Mouse (Mus musculus) heart, embryonic 12.5 days (tissue): ENCODE results near the gene Ank3. TPM values are rescaled to one million over a fixed set of nuclear protein-coding genes. Genes with fewer than 3 reads are reported as not detected.

Experiments used
- ATAC-seq: fragments of 200-750 bp; cut with Nextera tagmentation; 2 replicates; pipeline ENCODE4 v1.8.0; 2017; ENCODE audit warnings: moderate TSS enrichment, moderate library complexity; ENCODE audit not compliant: insufficient number of reproducible peaks, low FRiP score
- H3K27ac ChIP-seq: fragments of 300-500 bp; sonication (generic); 2 replicates; pipeline ENCODE4 v1.5.1; 2016; ENCODE audit warnings: mild to moderate bottlenecking, moderate library complexity; ENCODE audit not compliant: poor library complexity, severe bottlenecking
- H3K27me3 ChIP-seq: fragments of 300-500 bp; sonication (generic); replicated peaks from 2 replicates; pipeline ENCODE4 v1.6.1; 2016; ENCODE audit warnings: mild to moderate bottlenecking, moderate library complexity
- H3K36me3 ChIP-seq: fragments of 300-500 bp; sonication (generic); 2 replicates; pipeline ENCODE4 v1.6.1; 2016; ENCODE audit warnings: mild to moderate bottlenecking, moderate library complexity
- H3K4me1 ChIP-seq: fragments of 300-500 bp; sonication (generic); replicated peaks from 2 replicates; pipeline ENCODE4 v1.6.1; 2016; ENCODE audit warnings: mild to moderate bottlenecking
- H3K4me2 ChIP-seq: fragments of 300-500 bp; sonication (generic); 2 replicates; pipeline ENCODE4 v1.6.1; 2016; ENCODE audit warnings: mild to moderate bottlenecking, moderate library complexity
- H3K4me3 ChIP-seq: fragments of 300-500 bp; sonication (generic); 2 replicates; pipeline ENCODE4 v1.5.1; 2016; ENCODE audit warnings: mild to moderate bottlenecking
- H3K9ac ChIP-seq: fragments of 300-500 bp; sonication (generic); 2 replicates; pipeline ENCODE4 v1.6.1; 2016; ENCODE audit warnings: mild to moderate bottlenecking, moderate library complexity
- H3K9me3 ChIP-seq: fragments of 300-500 bp; sonication (generic); replicated peaks from 2 replicates; pipeline ENCODE4 v1.6.1; 2016; ENCODE audit warnings: mild to moderate bottlenecking, moderate library complexity
- WGBS: fragments of 180-500 bp; shearing (Covaris S2); methylation state at CpG from one replicate; pipeline ENCODE4 v1.1.7; 2016; 5-methylcytosine and 5-hydroxymethylcytosine counted together
- polyA plus RNA-seq: library from polyadenylated mRNA; unstranded; fragments of >200 nt; fragmentation: Nextera tagmentation; extraction: Ambion mirVana; gene quantifications from 2 replicates; pipeline ENCODE4 v1.2.1, GENCODE M21; 2016

Ank3 gene
- polyA plus RNA-seq, 1 experiment from 2014 or later, result 61.9 TPM

- H3K4me1 ChIP-seq, result no peaks in the 10 kb centered on the region
- 22% methylated on average over 1 of the region's 1 CpGs for WGBS
- H3K36me3 ChIP-seq, result no peaks in the 10 kb centered on the region
- no peak overlapping the region for H3K4me2 ChIP-seq
- no peak overlapping the region for H3K27ac ChIP-seq
- H3K27me3 ChIP-seq, result no peaks in the 10 kb centered on the region
- no peaks in the 10 kb centered on the region for H3K9me3 ChIP-seq
- no peak for ATAC-seq
- H3K4me3 ChIP-seq, result no peak overlapping the region
- H3K9ac ChIP-seq, result no peak overlapping the region
Measured at GRCm38 (mm10) chr10:69476871-69477270, 78.3 kb downstream of the Ank3 start.

GRCm38 (mm10) chr10:69477656-69478055, 79.1 kb downstream of the Ank3 start:
- no peaks in the 10 kb centered on the region for H3K36me3 ChIP-seq
- no peak overlapping the region for H3K4me3 ChIP-seq
- no peak overlapping the region for H3K9ac ChIP-seq
- no peaks in the 10 kb centered on the region for H3K27me3 ChIP-seq
- H3K4me2 ChIP-seq, result no peak overlapping the region
- H3K9me3 ChIP-seq, result no peaks in the 10 kb centered on the region
- no peak overlapping the region for H3K27ac ChIP-seq
- WGBS, result 46% methylated on average over 2 of the region's 2 CpGs
- ATAC-seq, result no peak
- no peaks in the 10 kb centered on the region for H3K4me1 ChIP-seq

GRCm38 (mm10) chr10:69478831-69479230, 80.3 kb downstream of the Ank3 start:
- Histone ChIP-seq H3K4me3 (no peak overlapping the region), H3K9ac (no peak overlapping the region), H3K27ac (no peak overlapping the region), H3K4me1 (no peaks in the 10 kb centered on the region), H3K27me3 (no peaks in the 10 kb centered on the region), H3K36me3 (no peaks in the 10 kb centered on the region), H3K9me3 (no peaks in the 10 kb centered on the region), H3K4me2 (no peak overlapping the region)
- WGBS, result 52% methylated on average over 3 of the region's 3 CpGs
- no peak for ATAC-seq

GRCm38 (mm10) chr10:69485191-69485786, 86.7 kb downstream of the Ank3 start:
- no peak for ATAC-seq

GRCm38 (mm10) chr10:69490182-69490581, 91.6 kb downstream of the Ank3 start:
- Histone ChIP-seq H3K36me3 (no peaks in the 10 kb centered on the region), H3K4me1 (no peaks in the 10 kb centered on the region), H3K4me2 (no peak overlapping the region), H3K9me3 (no peaks in the 10 kb centered on the region), H3K9ac (no peak overlapping the region), H3K27ac (no peak overlapping the region), H3K27me3 (no peaks in the 10 kb centered on the region), H3K4me3 (no peak overlapping the region)
- 74% methylated on average over 5 of the region's 5 CpGs for WGBS
- no peak for ATAC-seq

More at GRCm38 (mm10) chr10:69485191-69485786, 86.7 kb downstream of the Ank3 start:
- Histone ChIP-seq H3K27ac (no peak overlapping the region), H3K27me3 (no peaks in the 10 kb centered on the region), H3K4me2 (no peak overlapping the region), H3K4me1 (no peaks in the 10 kb centered on the region), H3K9ac (no peak overlapping the region), H3K36me3 (no peaks in the 10 kb centered on the region), H3K4me3 (no peak overlapping the region), H3K9me3 (no peaks in the 10 kb centered on the region)
- WGBS, result 82% methylated on average over 6 of the region's 6 CpGs

GRCm38 (mm10) chr10:69491975-69492374, 93.4 kb downstream of the Ank3 start:
- Histone ChIP-seq H3K27ac (no peak overlapping the region), H3K4me2 (no peak overlapping the region), H3K27me3 (no peaks in the 10 kb centered on the region), H3K4me3 (no peak overlapping the region), H3K9me3 (no peaks in the 10 kb centered on the region), H3K9ac (no peak overlapping the region), H3K4me1 (no peaks in the 10 kb centered on the region), H3K36me3 (no peaks in the 10 kb centered on the region)
- ATAC-seq, result no peak
- 68% methylated on average over 5 of the region's 5 CpGs for WGBS

GRCm38 (mm10) chr10:69497382-69497781, 98.8 kb downstream of the Ank3 start:
- no peak for ATAC-seq
- Histone ChIP-seq H3K9me3 (no peaks in the 10 kb centered on the region), H3K4me1 (peaks cover 4% of the 10 kb centered on the region; the same call in 1 of the 2 replicates), H3K36me3 (no peaks in the 10 kb centered on the region), H3K4me3 (no peak overlapping the region), H3K9ac (no peak overlapping the region), H3K27me3 (no peaks in the 10 kb centered on the region), H3K4me2 (no peak overlapping the region), H3K27ac (no peak overlapping the region)
- 75% methylated on average over 17 of the region's 17 CpGs for WGBS

- no peak for ATAC-seq
- 59% methylated on average over 11 of the region's 11 CpGs for WGBS
- no peaks in the 10 kb centered on the region for H3K9me3 ChIP-seq
- H3K4me2 ChIP-seq, result no peak overlapping the region
- H3K27me3 ChIP-seq, result no peaks in the 10 kb centered on the region
- no peak overlapping the region for H3K9ac ChIP-seq
- no peaks in the 10 kb centered on the region for H3K36me3 ChIP-seq
- H3K4me3 ChIP-seq, result no peak overlapping the region
- peaks cover 13% of the 10 kb centered on the region; the same call in 1 of the 2 replicates for H3K4me1 ChIP-seq
- no peak overlapping the region for H3K27ac ChIP-seq
Measured at GRCm38 (mm10) chr10:69500171-69500860, 101.7 kb downstream of the Ank3 start.

GRCm38 (mm10) chr10:69503791-69504190, 105.2 kb downstream of the Ank3 start:
- H3K9me3 ChIP-seq, result no peaks in the 10 kb centered on the region
- no peaks in the 10 kb centered on the region for H3K27me3 ChIP-seq
- H3K4me2 ChIP-seq, result no peak overlapping the region
- H3K4me3 ChIP-seq, result no peak overlapping the region
- 78% methylated on average over 4 of the region's 4 CpGs for WGBS
- peaks cover 13% of the 10 kb centered on the region; the same call in 1 of the 2 replicates for H3K4me1 ChIP-seq
- H3K9ac ChIP-seq, result no peak overlapping the region
- no peaks in the 10 kb centered on the region for H3K36me3 ChIP-seq
- no peak overlapping the region for H3K27ac ChIP-seq
- ATAC-seq, result peak; percentile 86

- Histone ChIP-seq H3K36me3 (no peaks in the 10 kb centered on the region), H3K4me1 (peaks cover 7% of the 10 kb centered on the region; the same call in 1 of the 2 replicates), H3K9me3 (no peaks in the 10 kb centered on the region), H3K27me3 (no peaks in the 10 kb centered on the region), H3K4me3 (no peak overlapping the region), H3K4me2 (no peak overlapping the region), H3K9ac (no peak overlapping the region), H3K27ac (no peak overlapping the region)
- ATAC-seq, result no peak
- 80% methylated on average over 8 of the region's 8 CpGs for WGBS
Measured at GRCm38 (mm10) chr10:69507719-69508118, 109.1 kb downstream of the Ank3 start.

GRCm38 (mm10) chr10:69510392-69510791, 111.8 kb downstream of the Ank3 start:
- no peak overlapping the region for H3K9ac ChIP-seq
- no peak for ATAC-seq
- H3K4me3 ChIP-seq, result no peak overlapping the region
- no peaks in the 10 kb centered on the region for H3K4me1 ChIP-seq
- WGBS, result 62% methylated on average over 8 of the region's 8 CpGs
- no peak overlapping the region for H3K4me2 ChIP-seq
- H3K36me3 ChIP-seq, result no peaks in the 10 kb centered on the region
- no peaks in the 10 kb centered on the region for H3K9me3 ChIP-seq
- H3K27me3 ChIP-seq, result no peaks in the 10 kb centered on the region
- H3K27ac ChIP-seq, result no peak overlapping the region
